18 mouse cellular contexts compared by ENCODE assay signal in genomic region chr15:46990201-46990600, GRCm38 (mm10).
DNase-seq lines count a peak whose midpoint lies in the region; ATAC-seq and TF ChIP-seq lines count a peak whose summit lies in the region.
"Had no signal": no experiment of that assay in that cellular context is flagged by ENCODE, and none has a peak within 500 bp of the region (broad histone marks: within the 10 kb centered on the region; RNA-seq: fewer than 3 reads in every experiment).

No protein-coding gene starts in this region.

- no peak overlapping the region for H3K4me3 ChIP-seq in hindbrain, embryonic 14.5 days (replicated peaks; ENCODE audit: low read length)
- no peak overlapping the region for H3K4me3 ChIP-seq in hindbrain, embryonic 12.5 days
- no peak overlapping the region for H3K4me3 ChIP-seq in lung, embryonic 14.5 days (ENCODE audit: low read depth, low read length)
- no peak overlapping the region for H3K4me3 ChIP-seq in stomach, postnatal 0 days (ENCODE audit: low read depth, low read length)
- H3K4me3 ChIP-seq in kidney, embryonic 16.5 days (ENCODE audit: low read length) = no peak overlapping the region
- H3K4me3 ChIP-seq: embryonic facial prominence, embryonic 15.5 days; heart, embryonic 15.5 days had no signal

- no peak overlapping the region for H3K4me2 ChIP-seq in hindbrain, embryonic 14.5 days (replicated peaks)
- no peak overlapping the region for H3K4me2 ChIP-seq in hindbrain, embryonic 12.5 days (replicated peaks)
- H3K4me2 ChIP-seq in lung, embryonic 14.5 days = no peak overlapping the region
- no peak overlapping the region for H3K4me2 ChIP-seq in stomach, postnatal 0 days (replicated peaks; ENCODE audit: low read depth)
- H3K4me2 ChIP-seq in kidney, embryonic 16.5 days (replicated peaks; ENCODE audit: low read depth, low read length) = no peak overlapping the region
- H3K4me2 ChIP-seq: embryonic facial prominence, embryonic 15.5 days; heart, embryonic 15.5 days had no signal

- TF ChIP-seq EP300 in stomach, postnatal 0 days (optimal IDR thresholded peaks at IDR 0.05) = no peak

- peak; percentile 36 for TF ChIP-seq CTCF in lung, embryonic 14.5 days (IDR thresholded peaks at IDR 0.05; ENCODE audit: low read depth)
- peak; percentile 52 for TF ChIP-seq CTCF in stomach, postnatal 0 days (IDR thresholded peaks at IDR 0.05; ENCODE audit: low read depth)

- no peaks in the 10 kb centered on the region for H3K27me3 ChIP-seq in hindbrain, embryonic 14.5 days (ENCODE audit: control insufficient read depth, insufficient read depth, low read length)
- no peaks in the 10 kb centered on the region for H3K27me3 ChIP-seq in hindbrain, embryonic 12.5 days
- no peaks in the 10 kb centered on the region for H3K27me3 ChIP-seq in lung, embryonic 14.5 days (ENCODE audit: insufficient read depth, low read length)
- H3K27me3 ChIP-seq in stomach, postnatal 0 days (ENCODE audit: control insufficient read depth, insufficient read depth, low read length) = no peaks in the 10 kb centered on the region
- no peaks in the 10 kb centered on the region for H3K27me3 ChIP-seq in kidney, embryonic 16.5 days (ENCODE audit: insufficient read depth, low read length)
- H3K27me3 ChIP-seq: CH12.LX; embryonic facial prominence, embryonic 15.5 days; heart, embryonic 15.5 days had no signal

- WGBS in hindbrain, embryonic 14.5 days = 51% methylated on average over 3 of the region's 3 CpGs
- WGBS in hindbrain, embryonic 12.5 days = 54% methylated on average over 3 of the region's 3 CpGs
- 46% methylated on average over 3 of the region's 3 CpGs for WGBS in lung, embryonic 14.5 days
- WGBS in stomach, postnatal 0 days = 36% methylated on average over 3 of the region's 3 CpGs
- 44% methylated on average over 3 of the region's 3 CpGs for WGBS in kidney, embryonic 16.5 days

- no peaks in the 10 kb centered on the region for H3K36me3 ChIP-seq in hindbrain, embryonic 14.5 days (replicated peaks; ENCODE audit: control insufficient read depth, insufficient read depth)
- H3K36me3 ChIP-seq in hindbrain, embryonic 12.5 days = no peaks in the 10 kb centered on the region
- no peaks in the 10 kb centered on the region for H3K36me3 ChIP-seq in lung, embryonic 14.5 days (ENCODE audit: insufficient read depth)
- H3K36me3 ChIP-seq in stomach, postnatal 0 days (ENCODE audit: control insufficient read depth, insufficient read depth, low read length) = no peaks in the 10 kb centered on the region
- H3K36me3 ChIP-seq in kidney, embryonic 16.5 days (ENCODE audit: insufficient read depth, low read length) = no peaks in the 10 kb centered on the region
- H3K36me3 ChIP-seq: embryonic facial prominence, embryonic 15.5 days; heart, embryonic 15.5 days had no signal

- H3K4me1 ChIP-seq in hindbrain, embryonic 14.5 days (replicated peaks; ENCODE audit: control insufficient read depth, insufficient read depth, low read length) = no peaks in the 10 kb centered on the region
- no peaks in the 10 kb centered on the region for H3K4me1 ChIP-seq in hindbrain, embryonic 12.5 days
- H3K4me1 ChIP-seq in lung, embryonic 14.5 days (ENCODE audit: insufficient read depth) = no peaks in the 10 kb centered on the region
- no peaks in the 10 kb centered on the region for H3K4me1 ChIP-seq in stomach, postnatal 0 days (replicated peaks; ENCODE audit: control insufficient read depth, insufficient read depth)
- H3K4me1 ChIP-seq in kidney, embryonic 16.5 days (ENCODE audit: insufficient read depth, low read length) = no peaks in the 10 kb centered on the region
- H3K4me1 ChIP-seq: embryonic facial prominence, embryonic 15.5 days; heart, embryonic 15.5 days had no signal

- DNase-seq in hindbrain, embryonic 14.5 days (ENCODE audit: low spot score) = peak; percentile 64
- DNase-seq in lung, embryonic 14.5 days = peak; percentile 52
- no peak for DNase-seq in lung, postnatal 14 days
- DNase-seq in R1 (ENCODE audit: low read depth, low spot score) = peak; percentile 23
- DNase-seq in stomach, postnatal 0 days (ENCODE audit: low spot score) = no peak
- DNase-seq: cerebellum, adult 11-12 months; kidney, postnatal 36 days; right cerebral cortex, postnatal 25 days; thymus, postnatal 4 days had no signal

- no peaks in the 10 kb centered on the region for H3K9me3 ChIP-seq in hindbrain, embryonic 14.5 days (ENCODE audit: control insufficient read depth, low read length)
- H3K9me3 ChIP-seq in hindbrain, embryonic 12.5 days (replicated peaks) = no peaks in the 10 kb centered on the region
- H3K9me3 ChIP-seq in lung, embryonic 14.5 days (ENCODE audit: low read depth, low read length) = no peaks in the 10 kb centered on the region
- H3K9me3 ChIP-seq in stomach, postnatal 0 days (ENCODE audit: control insufficient read depth, low read length) = no peaks in the 10 kb centered on the region
- H3K9me3 ChIP-seq in kidney, embryonic 16.5 days (ENCODE audit: low read length) = no peaks in the 10 kb centered on the region
- H3K9me3 ChIP-seq: embryonic facial prominence, embryonic 15.5 days; heart, embryonic 15.5 days had no signal

- ATAC-seq in hindbrain, embryonic 14.5 days (ENCODE audit: low FRiP score) = no peak
- ATAC-seq in hindbrain, embryonic 12.5 days (ENCODE audit: low FRiP score) = no peak
- ATAC-seq in lung, embryonic 14.5 days (ENCODE audit: insufficient read depth) = no peak
- ATAC-seq in stomach, postnatal 0 days (ENCODE audit: low FRiP score, low TSS enrichment) = no peak
- no peak for ATAC-seq in megakaryocyte-erythroid progenitor cell, adult 5-6 weeks (replicated peaks; ENCODE audit: low FRiP score, low TSS enrichment, poor library complexity, severe bottlenecking)
- no peak for ATAC-seq in kidney, embryonic 16.5 days (ENCODE audit: low FRiP score, low TSS enrichment)
- ATAC-seq: forebrain, embryonic 16.5 days; inflammation-experienced regulatory T-cells, adult 6 months had no signal

- H3K27ac ChIP-seq in hindbrain, embryonic 14.5 days = no peak overlapping the region
- H3K27ac ChIP-seq in hindbrain, embryonic 12.5 days = no peak overlapping the region
- no peak overlapping the region for H3K27ac ChIP-seq in lung, embryonic 14.5 days (ENCODE audit: low read depth)
- H3K27ac ChIP-seq in stomach, postnatal 0 days (replicated peaks) = no peak overlapping the region
- no peak overlapping the region for H3K27ac ChIP-seq in kidney, embryonic 16.5 days (ENCODE audit: low read length)
- H3K27ac ChIP-seq: embryonic facial prominence, embryonic 15.5 days; heart, embryonic 15.5 days; macrophage had no signal

- H3K9ac ChIP-seq in hindbrain, embryonic 14.5 days = no peak overlapping the region
- H3K9ac ChIP-seq in hindbrain, embryonic 12.5 days = no peak overlapping the region
- no peak overlapping the region for H3K9ac ChIP-seq in lung, embryonic 14.5 days
- no peak overlapping the region for H3K9ac ChIP-seq in stomach, postnatal 0 days (ENCODE audit: low read length)
- H3K9ac ChIP-seq in kidney, embryonic 16.5 days (replicated peaks; ENCODE audit: low read length) = no peak overlapping the region
- H3K9ac ChIP-seq: embryonic facial prominence, embryonic 15.5 days; heart, embryonic 15.5 days had no signal

Comparison
In these comparisons a context has a peak if more than half of its experiments do, and no peak if none do; other contexts are left out.
1. DNase-seq: peak in hindbrain, embryonic 14.5 days (single experiment), lung, embryonic 14.5 days (single experiment) and R1 (single experiment); none in lung, postnatal 14 days (single experiment) and stomach, postnatal 0 days (single experiment).